ENCODE assay signal across 8 mouse cellular contexts in genomic region chr6:34346096-34346898, GRCm38 (mm10). TPM values are rescaled to one million over a fixed set of nuclear protein-coding genes. Genes with fewer than 3 reads are reported as not detected.
A peak's percentile ranks its signal among the peaks of the same experiment; 100 is the strongest.
DNase-seq lines count a peak whose midpoint lies in the region.

No protein-coding gene starts in this region.

- H3K4me1 ChIP-seq in hindbrain, embryonic 10.5 days (replicated peaks) = peaks cover 30% of the 10 kb centered on the region

- H3K4me3 ChIP-seq in hindbrain, embryonic 10.5 days = no peak overlapping the region

- peak overlapping the region; percentile 62 for H3K27ac ChIP-seq in hindbrain, embryonic 10.5 days

- H3K27me3 ChIP-seq in hindbrain, embryonic 10.5 days (ENCODE audit: insufficient read depth, poor library complexity, severe bottlenecking) = no peaks in the 10 kb centered on the region

- peak; percentile 84 for DNase-seq in MN1 (ENCODE audit: low spot score)
- peak; percentile 44 for DNase-seq in cerebellum, adult 8-10 months
- DNase-seq in frontal cortex, adult 2 months (ENCODE audit: extremely low spot score in 1 of 2, low spot score in 1 of 2) = peak; percentile 26 to 90
- peak; percentile 80 for DNase-seq in hindbrain, embryonic 10.5 days (ENCODE audit: low spot score)
- peak; percentile 74 for DNase-seq in layer of hippocampus, adult 9-10 months (ENCODE audit: low spot score)
- peak; percentile 83 for DNase-seq in lung, postnatal 14 days
- DNase-seq in retina, postnatal 1 day = peak; percentile 87
- peak; percentile 57 for DNase-seq in urinary bladder, adult 2 months (ENCODE audit: low spot score)

- WGBS in hindbrain, embryonic 10.5 days = 53% methylated on average over 14 of the region's 14 CpGs

- H3K9me3 ChIP-seq in hindbrain, embryonic 10.5 days = no peaks in the 10 kb centered on the region

- H3K36me3 ChIP-seq in hindbrain, embryonic 10.5 days = no peaks in the 10 kb centered on the region

RNA-seq across cellular contexts. Expression of gene Akr1b8, which starts 7.6 kb away (rescaled TPM):
- 1.00 and 1.5 TPM in 2 replicates for polyA plus RNA-seq in frontal cortex, adult 2 months (2012; rRNA removed)
- polyA plus RNA-seq in hindbrain, embryonic 10.5 days (2016; fragmentation: Nextera tagmentation; extraction: Ambion mirVana) = 27.2 and 29.1 TPM in 2 replicates
- 90.3 and 103 TPM in 2 replicates for polyA plus RNA-seq in urinary bladder, adult 2 months (2012; rRNA removed)

RNA-seq across cellular contexts. Expression of gene Akr1b3, which starts 29.0 kb away (rescaled TPM):
- polyA plus RNA-seq in frontal cortex, adult 2 months (2012; rRNA removed) = 72.4 and 73.9 TPM in 2 replicates
- polyA plus RNA-seq in hindbrain, embryonic 10.5 days (2016; fragmentation: Nextera tagmentation; extraction: Ambion mirVana) = 287 and 330 TPM in 2 replicates
- 849 and 1,043 TPM in 2 replicates for polyA plus RNA-seq in urinary bladder, adult 2 months (2012; rRNA removed)

RNA-seq across cellular contexts. Expression of gene Akr1b10, which starts 37.7 kb away (rescaled TPM):
- polyA plus RNA-seq in frontal cortex, adult 2 months (2012; rRNA removed) = 32.4 and 34.0 TPM in 2 replicates
- 16.7 and 18.7 TPM in 2 replicates for polyA plus RNA-seq in hindbrain, embryonic 10.5 days (2016; fragmentation: Nextera tagmentation; extraction: Ambion mirVana)
- polyA plus RNA-seq in urinary bladder, adult 2 months (2012; rRNA removed) = 82.4 and 86.2 TPM in 2 replicates

Comparison
In these comparisons a context has a peak if more than half of its experiments do, and no peak if none do; other contexts are left out.
1. RNA of gene Akr1b8, which starts 7.6 kb away (polyA plus RNA-seq): 90.3 to 103 TPM in urinary bladder, adult 2 months and 27.2 to 29.1 TPM in hindbrain, embryonic 10.5 days; 1.00 to 1.5 TPM in frontal cortex, adult 2 months; every median in the first group is over 10 times any median in the second.
2. Peak in every context shown above with its lines, with median percentiles within 50 percentile points of each other: DNase-seq.